Mouse (Mus musculus) kidney, adult 2 months (tissue): Measurements from ENCODE around the gene Gm49320.

Source experiments
- CTCF ChIP-seq: fragments of 200-500 bp; conservative IDR thresholded peaks from 2 replicates; pipeline ENCODE4 v1.5.1; 2011; ENCODE audit warnings: low read depth, mild to moderate bottlenecking, control low read depth, low read length, moderate library complexity, mixed read lengths; ENCODE audit not compliant: insufficient read depth, insufficient read length
- POLR2A ChIP-seq: fragments of 200-500 bp; IDR thresholded peaks from one replicate; pipeline ENCODE4 v1.6.1; 2011; ENCODE audit warnings: low read depth, low read length, control low read depth

DNA sequence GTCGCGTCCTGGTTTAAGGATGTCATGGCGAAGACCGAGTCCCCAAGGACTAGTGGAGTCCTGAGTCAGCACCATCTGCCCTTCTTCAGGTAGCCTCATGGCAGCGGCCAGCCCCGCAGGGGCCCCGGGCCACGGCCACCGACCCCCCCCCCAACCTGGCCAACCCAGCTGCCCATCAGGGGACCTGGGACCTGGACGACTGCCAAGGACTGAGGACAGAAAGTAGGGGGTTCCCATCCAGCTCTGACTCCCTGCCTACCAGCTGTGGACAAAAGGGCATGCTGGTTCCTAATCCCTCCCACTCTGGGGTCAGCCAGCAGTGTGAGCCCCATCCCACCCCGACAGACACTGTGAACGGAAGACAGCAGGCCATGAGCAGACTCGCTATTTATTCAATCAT is 7.1 kb downstream of the Gm49320 start:
- TF ChIP-seq CTCF (no peak), POLR2A (no peak)
